ENCODE assay signal across 23 mouse cellular contexts in genomic region chr2:74490186-74490585, GRCm38 (mm10).
"Had no signal": no experiment of that assay in that cellular context is flagged by ENCODE, and none has a peak within 500 bp of the region (broad histone marks: within the 10 kb centered on the region; RNA-seq: fewer than 3 reads in every experiment).

No protein-coding gene starts in this region.

- H3K4me3 ChIP-seq: layer of hippocampus, adult 2 months; limb, embryonic 10.5 days; limb, embryonic 13.5 days; liver, embryonic 12.5 days; liver, embryonic 15.5 days; lung, embryonic 15.5 days; midbrain, embryonic 12.5 days; midbrain, embryonic 15.5 days; myocyte had no signal

- H3K27ac ChIP-seq: kidney, postnatal 0 days; layer of hippocampus, adult 2 months; limb, embryonic 10.5 days; limb, embryonic 13.5 days; liver, embryonic 12.5 days; liver, embryonic 15.5 days; lung, embryonic 15.5 days; midbrain, embryonic 12.5 days; midbrain, embryonic 15.5 days; stomach, postnatal 0 days had no signal

- H3K9ac ChIP-seq: limb, embryonic 13.5 days; liver, embryonic 12.5 days; liver, embryonic 15.5 days; lung, embryonic 15.5 days; midbrain, embryonic 12.5 days; midbrain, embryonic 15.5 days had no signal

- H3K4me1 ChIP-seq: liver, embryonic 12.5 days; liver, embryonic 15.5 days; lung, embryonic 15.5 days had no signal

- ATAC-seq: liver, embryonic 12.5 days; midbrain, embryonic 15.5 days had no signal

- DNase-seq: kidney, adult 11 months; kidney, adult 9 months; kidney, postnatal 25 days; layer of hippocampus, adult 9-11 months; liver; lung, adult 18-20 months; lung, postnatal 14 days; lung, postnatal 4 days; right cerebral cortex, postnatal 4 days; thymus, adult 2 months; thymus, postnatal 14 days; thymus, postnatal 4 days had no signal

- H3K4me2 ChIP-seq: liver, embryonic 12.5 days; liver, embryonic 15.5 days; lung, embryonic 15.5 days; midbrain, embryonic 12.5 days; midbrain, embryonic 15.5 days had no signal

- H3K27me3 ChIP-seq: limb, embryonic 13.5 days; liver, embryonic 12.5 days; liver, embryonic 15.5 days; lung, embryonic 15.5 days; midbrain, embryonic 12.5 days; midbrain, embryonic 15.5 days had no signal

- H3K36me3 ChIP-seq: limb, embryonic 10.5 days; limb, embryonic 13.5 days; liver, embryonic 12.5 days; liver, embryonic 15.5 days; lung, embryonic 15.5 days; midbrain, embryonic 12.5 days; midbrain, embryonic 15.5 days had no signal

- H3K9me3 ChIP-seq: limb, embryonic 10.5 days; limb, embryonic 13.5 days; liver, embryonic 12.5 days; liver, embryonic 15.5 days; lung, embryonic 15.5 days; midbrain, embryonic 12.5 days; midbrain, embryonic 15.5 days had no signal
